Mouse (Mus musculus) heart, adult 8-10 months (tissue): Measurements from ENCODE around the gene Ereg. TPM values are rescaled to one million over a fixed set of nuclear protein-coding genes. Genes with fewer than 3 reads are reported as not detected.

ENCODE experiments used
- DNase-seq: peaks from one replicate; pipeline ENCODE4 v3.0.0; 2022; ENCODE audit warnings: low spot score
- total RNA-seq, 4 experiments: library from RNA; stranded (reverse); gene quantifications; 2 replicates each; pipeline ENCODE4 v1.2.4; 2022

The Ereg gene
- total RNA-seq, 4 experiments from 2014 or later, result 0.09 to 0.11 TPM; not detected in 2

- no peak for DNase-seq
Observed at GRCm38 (mm10) chr5:91111019-91111418, 36.6 kb downstream of the Ereg start.

- no peak for DNase-seq
Observed at GRCm38 (mm10) chr5:91113967-91114366, 39.5 kb downstream of the Ereg start.

GRCm38 (mm10) chr5:91114574-91114973 is 40.2 kb downstream of the Ereg start:
- DNase-seq, result no peak

- no peak for DNase-seq
Observed at GRCm38 (mm10) chr5:91118618-91119017, 44.2 kb downstream of the Ereg start.

GRCm38 (mm10) chr5:91123404-91123803 is 49.0 kb downstream of the Ereg start:
- no peak for DNase-seq

- no peak for DNase-seq
Observed at GRCm38 (mm10) chr5:91124140-91124539, 49.7 kb downstream of the Ereg start.

- no peak for DNase-seq
Observed at GRCm38 (mm10) chr5:91126623-91127022, 52.2 kb downstream of the Ereg start.

GRCm38 (mm10) chr5:91134961-91135360 is 60.5 kb downstream of the Ereg start:
- DNase-seq, result no peak

GRCm38 (mm10) chr5:91138970-91139369 is 64.5 kb downstream of the Ereg start:
- DNase-seq, result no peak

GRCm38 (mm10) chr5:91139446-91139873 is 65.0 kb downstream of the Ereg start, which contains the start of gene Areg:
TSS of gene Areg (plus strand) at chr5:91139599.
- DNase-seq, result no peak

GRCm38 (mm10) chr5:91140896-91141448 is 66.5 kb downstream of the Ereg start:
- DNase-seq, result no peak

Other genes with a start within 250 kb of the Ereg start
- gene Cxcl1, start 183.4 kb upstream of the Ereg start, total RNA-seq, result 1 to 10 TPM in 2 of 4 experiments, under 1 TPM in 2; 0.38 to 1.3 (median 0.92) TPM
- gene Cxcl2, start 170.8 kb upstream of the Ereg start, total RNA-seq, result 1 to 10 TPM in 1 of 4 experiments, not detected in 3; 2.3 TPM
- 1 to 10 TPM; 6.8 to 8.8 (median 7.9) TPM for gene Mthfd2l, start 143.5 kb upstream of the Ereg start, total RNA-seq
- under 1 TPM in 3 of 4 experiments, not detected in 1; 0.26 to 0.35 (median 0.28) TPM for gene Epgn, start 47.2 kb upstream of the Ereg start, total RNA-seq
- gene Areg, start 65.0 kb downstream of the Ereg start, total RNA-seq, result not detected